Comparison of ENCODE assay signal across 9 mouse cellular contexts in genomic region chr12:74824735-74825494, GRCm38 (mm10).
DNase-seq lines count a peak whose midpoint lies in the region; ATAC-seq and TF ChIP-seq lines count a peak whose summit lies in the region.
"Had no signal": no experiment of that assay in that cellular context is flagged by ENCODE, and none has a peak within 500 bp of the region (broad histone marks: within the 10 kb centered on the region; RNA-seq: fewer than 3 reads in every experiment).

No protein-coding gene starts in this region.

- no peak overlapping the region for H3K4me2 ChIP-seq in forebrain, postnatal 0 days (ENCODE audit: low read depth)

- peaks cover 0 to 18% of the 10 kb centered on the region in 2 experiments; a peak in 2 of 4 replicates for H3K36me3 ChIP-seq in MEL (ENCODE audit: control insufficient read depth in 1 of 2, insufficient read depth in 2 of 2, low read length in 2 of 2)
- no peaks in the 10 kb centered on the region for H3K36me3 ChIP-seq in forebrain, postnatal 0 days (ENCODE audit: insufficient read depth)

- peak overlapping the region; percentile 87 for H3K27ac ChIP-seq in MEL (ENCODE audit: control insufficient read depth, low read depth, low read length)
- H3K27ac ChIP-seq in forebrain, postnatal 0 days (ENCODE audit: low read depth, low read length), result no peak overlapping the region
- H3K27ac ChIP-seq: liver, embryonic 14.5 days had no signal

- peak; percentile 62 to 63 for TF ChIP-seq EP300 in MEL (IDR thresholded peaks at IDR 0.05; ENCODE audit: low read depth in 1 of 2, low read length in 2 of 2)

- peak overlapping the region; percentile 8; the same call in 1 of the 2 replicates for H3K9ac ChIP-seq in MEL (ENCODE audit: control insufficient read depth, low read depth, low read length, poor library complexity, severe bottlenecking)
- no peak overlapping the region for H3K9ac ChIP-seq in forebrain, postnatal 0 days
- H3K9ac ChIP-seq: liver, embryonic 14.5 days had no signal

- DNase-seq in cerebellum, adult 18-20 months, result peak; percentile 2 to 13
- DNase-seq in MEL (ENCODE audit: low read depth, low spot score), result peak; percentile 92
- peak; percentile 42 for DNase-seq in forebrain, postnatal 0 days
- peak; percentile 62 for DNase-seq in heart, postnatal 4 days
- peak; percentile 48 to 59 for DNase-seq in left cerebral cortex, postnatal 14 days (ENCODE audit: low spot score in 2 of 2)
- peak; percentile 9 to 48 for DNase-seq in right cerebral cortex, postnatal 36 days (ENCODE audit: low spot score in 2 of 2)

- intact Hi-C loops in left cerebral cortex, postnatal 14 days (cut with DNase I), result no loop called here

- 14% methylated on average over 3 of the region's 3 CpGs for WGBS in forebrain, postnatal 0 days

- peak overlapping the region in 1 of 2 experiments; percentile 36; a peak in 2 of 4 replicates for H3K4me3 ChIP-seq in MEL (ENCODE audit: control insufficient read depth in 1 of 2, insufficient read depth in 1 of 2, low read depth in 2 of 2, low read length in 2 of 2)
- no peak overlapping the region for H3K4me3 ChIP-seq in forebrain, postnatal 0 days (ENCODE audit: low read depth, low read length)

- H3K27me3 ChIP-seq in MEL (ENCODE audit: control insufficient read depth in 1 of 2, insufficient read depth in 2 of 2, low read length in 2 of 2), result no peaks in the 10 kb centered on the region
- H3K27me3 ChIP-seq in forebrain, postnatal 0 days (ENCODE audit: insufficient read depth, low read length), result no peaks in the 10 kb centered on the region

- H3K4me1 ChIP-seq in MEL (ENCODE audit: control insufficient read depth in 1 of 2, insufficient read depth in 2 of 2, low read length in 2 of 2), result peaks cover 2 to 4% of the 10 kb centered on the region in 2 experiments; a peak in 3 of 4 replicates
- no peaks in the 10 kb centered on the region for H3K4me1 ChIP-seq in forebrain, postnatal 0 days (ENCODE audit: insufficient read depth)

- no peak for TF ChIP-seq CTCF in MEL (IDR thresholded peaks at IDR 0.05 in 2 of 3, conservative IDR thresholded peaks at IDR 0.05 in 1 of 3; ENCODE audit: control insufficient read depth in 1 of 3, insufficient read depth in 1 of 3, low read depth in 2 of 3, low read length in 3 of 3, poor library complexity in 1 of 3, severe bottlenecking in 1 of 3)
- TF ChIP-seq CTCF in forebrain, postnatal 0 days (IDR thresholded peaks at IDR 0.05; ENCODE audit: low read depth), result no peak

- no peak for ATAC-seq in cerebellum, adult (ENCODE audit: insufficient number of reproducible peaks, low FRiP score, low TSS enrichment)
- 0 out of 2 replicates have a peak, but pooled peaks have one; percentile 36 for ATAC-seq in forebrain, postnatal 0 days
- no peak for ATAC-seq in monocyte, adult 5-6 weeks (replicated peaks; ENCODE audit: insufficient number of reproducible peaks, low FRiP score, low TSS enrichment, poor library complexity, severe bottlenecking)

- H3K79me2 ChIP-seq in MEL (ENCODE audit: control insufficient read depth, insufficient read depth, low read length, poor library complexity), result no peaks in the 10 kb centered on the region

- H3K9me3 ChIP-seq in MEL (replicated peaks; ENCODE audit: insufficient read depth, low read length), result no peaks in the 10 kb centered on the region
- no peaks in the 10 kb centered on the region for H3K9me3 ChIP-seq in forebrain, postnatal 0 days (ENCODE audit: low read length)

- no peak for TF ChIP-seq POLR2A in MEL (IDR thresholded peaks at IDR 0.05; ENCODE audit: control insufficient read depth in 1 of 2, insufficient read depth in 1 of 2, low read depth in 1 of 2, low read length in 2 of 2, poor library complexity in 1 of 2)

- TF ChIP-seq RAD21 in MEL (IDR thresholded peaks at IDR 0.05; ENCODE audit: low read depth, low read length), result no peak

TF ChIP-seq in MEL, 35 proteins besides CTCF, POLR2A, EP300 and RAD21:
- no peak; the same call in 1 of the 2 replicates for TF ChIP-seq NELFE (IDR thresholded peaks at IDR 0.05; ENCODE audit: low read depth, low read length)
- TF ChIP-seq NRF1 (IDR thresholded peaks at IDR 0.05; ENCODE audit: insufficient read depth, low read depth, low read length, poor library complexity, severe bottlenecking), result no peak
- TF ChIP-seq MXI1 (IDR thresholded peaks at IDR 0.05; ENCODE audit: low read depth, low read length), result no peak
- TF ChIP-seq HCFC1 (IDR thresholded peaks at IDR 0.05; ENCODE audit: low read depth, low read length), result no peak
- TF ChIP-seq ZNF384 (IDR thresholded peaks at IDR 0.05; ENCODE audit: low read depth, low read length), result no peak
- no peak for TF ChIP-seq TCF12 (IDR thresholded peaks at IDR 0.05; ENCODE audit: low read depth, low read length)
- TF ChIP-seq MAFK (IDR thresholded peaks at IDR 0.05; ENCODE audit: borderline replicate concordance, low read depth, low read length), result peak; percentile 35; the same call in 1 of the 2 replicates
- TF ChIP-seq GATA1 (IDR thresholded peaks at IDR 0.05; ENCODE audit: low read depth, low read length), result peak; percentile 70
- TF ChIP-seq E2F4 (IDR thresholded peaks at IDR 0.05; ENCODE audit: borderline replicate concordance, low read depth, low read length), result no peak
- TF ChIP-seq JUND (IDR thresholded peaks at IDR 0.05; ENCODE audit: low read depth, low read length), result 0 out of 2 replicates have a peak, but pooled peaks have one; percentile 61
- no peak for TF ChIP-seq ZC3H11A (IDR thresholded peaks at IDR 0.05; ENCODE audit: low read depth, low read length)
- no peak for TF ChIP-seq MAX (IDR thresholded peaks at IDR 0.05; ENCODE audit: low read length)
- peak; percentile 38 for TF ChIP-seq SIN3A (IDR thresholded peaks at IDR 0.05; ENCODE audit: low read length)
- no peak for TF ChIP-seq UBTF (IDR thresholded peaks at IDR 0.05; ENCODE audit: borderline replicate concordance, insufficient read depth, low read depth, low read length)
- TF ChIP-seq MYC (IDR thresholded peaks at IDR 0.05; ENCODE audit: low read depth, low read length), result no peak; the same call in 1 of the 2 replicates
- no peak for TF ChIP-seq USF2 (IDR thresholded peaks at IDR 0.05; ENCODE audit: borderline replicate concordance in 1 of 2, insufficient read depth in 1 of 2, low read depth in 1 of 2, low read length in 2 of 2)
- TF ChIP-seq USF1 (IDR thresholded peaks at IDR 0.05; ENCODE audit: low read depth, low read length), result peak; percentile 40; the same call in 1 of the 2 replicates
- no peak for TF ChIP-seq SMC3 (IDR thresholded peaks at IDR 0.05; ENCODE audit: low read depth, low read length)
- TF ChIP-seq ETS1 (IDR thresholded peaks at IDR 0.05; ENCODE audit: low read depth, low read length), result peak; percentile 64
- TF ChIP-seq GABPA (IDR thresholded peaks at IDR 0.05; ENCODE audit: low read depth, low read length), result peak; percentile 77
- TF ChIP-seq ELF1 (IDR thresholded peaks at IDR 0.05; ENCODE audit: low read depth, low read length), result no peak
- no peak; the same call in none of the 2 replicates for TF ChIP-seq RCOR1 (IDR thresholded peaks at IDR 0.05; ENCODE audit: low read depth, low read length)
- TF ChIP-seq POLR2AphosphoS5 (IDR thresholded peaks at IDR 0.05; ENCODE audit: borderline replicate concordance, low read depth, low read length), result no peak
TF ChIP-seq in MEL: peak in this region for 7.

Comparison
In these comparisons a context has a peak if more than half of its experiments do, and no peak if none do; other contexts are left out.
1. DNase-seq: peak in every context shown above with its lines; median percentile 92 in MEL; 62 in heart, postnatal 4 days; 54 in left cerebral cortex, postnatal 14 days; 42 in forebrain, postnatal 0 days; 28 in right cerebral cortex, postnatal 36 days; 8 in cerebellum, adult 18-20 months.